Mouse (Mus musculus) heart, embryonic 11.5 days (tissue): ENCODE data around the gene Eef1akmt3. TPM values are rescaled to one million over a fixed set of nuclear protein-coding genes. Genes with fewer than 3 reads are reported as not detected.
A peak's percentile ranks its signal among the peaks of the same experiment; 100 is the strongest.

Experiments
- ATAC-seq: fragments of 200-750 bp; cut with Nextera tagmentation; replicated peaks from 2 replicates; pipeline ENCODE4 v1.8.0; 2017; ENCODE audit warnings: moderate library complexity; ENCODE audit not compliant: insufficient number of reproducible peaks, low FRiP score, low TSS enrichment
- H3K27ac ChIP-seq: fragments of 300-500 bp; sonication (generic); 2 replicates; pipeline ENCODE4 v1.5.1; 2014; ENCODE audit warnings: mild to moderate bottlenecking, low read depth, low read length
- H3K27me3 ChIP-seq: fragments of 300-500 bp; sonication (generic); 2 replicates; pipeline ENCODE4 v1.6.1; 2014; ENCODE audit warnings: mild to moderate bottlenecking, low read length, mixed read lengths; ENCODE audit not compliant: control insufficient read depth, insufficient read depth
- H3K36me3 ChIP-seq: fragments of 300-500 bp; sonication (generic); 2 replicates; pipeline ENCODE4 v1.6.1; 2014; ENCODE audit warnings: mild to moderate bottlenecking, low read length, moderate library complexity, mixed read lengths; ENCODE audit not compliant: control insufficient read depth, insufficient read depth
- H3K4me1 ChIP-seq: fragments of 300-500 bp; sonication (generic); 2 replicates; pipeline ENCODE4 v1.6.1; 2014; ENCODE audit warnings: low read length; ENCODE audit not compliant: control insufficient read depth, insufficient read depth
- H3K4me2 ChIP-seq: fragments of 300-500 bp; sonication (generic); 2 replicates; pipeline ENCODE4 v1.6.1; 2014; ENCODE audit warnings: mild to moderate bottlenecking, moderate library complexity
- H3K4me3 ChIP-seq: fragments of 300-500 bp; sonication (generic); 2 replicates; pipeline ENCODE4 v1.5.1; 2014; ENCODE audit warnings: low read depth, low read length
- H3K9ac ChIP-seq: fragments of 300-500 bp; sonication (generic); 2 replicates; pipeline ENCODE4 v1.6.1; 2014; ENCODE audit warnings: mild to moderate bottlenecking, low read depth, low read length, moderate library complexity
- H3K9me3 ChIP-seq: fragments of 300-500 bp; sonication (generic); replicated peaks from 2 replicates; pipeline ENCODE4 v1.6.1; 2016; ENCODE audit warnings: low read length; ENCODE audit not compliant: control insufficient read depth
- WGBS: fragments of 180-500 bp; shearing (Covaris S2); extraction: QIAGEN DNeasy Blood & Tissue Kit; methylation state at CpG from one replicate; pipeline ENCODE4 v1.1.7; 2014; ENCODE audit not compliant: insufficient replicate concordance; 5-methylcytosine and 5-hydroxymethylcytosine counted together
- polyA plus RNA-seq: library from polyadenylated mRNA; unstranded; fragments of >200 nt; fragmentation: Nextera tagmentation; extraction: Ambion mirVana; gene quantifications from 2 replicates; pipeline ENCODE4 v1.2.1, GENCODE M21; 2014

The Eef1akmt3 gene
- polyA plus RNA-seq, 1 experiment from 2014 or later, result 0.31 TPM

DNA sequence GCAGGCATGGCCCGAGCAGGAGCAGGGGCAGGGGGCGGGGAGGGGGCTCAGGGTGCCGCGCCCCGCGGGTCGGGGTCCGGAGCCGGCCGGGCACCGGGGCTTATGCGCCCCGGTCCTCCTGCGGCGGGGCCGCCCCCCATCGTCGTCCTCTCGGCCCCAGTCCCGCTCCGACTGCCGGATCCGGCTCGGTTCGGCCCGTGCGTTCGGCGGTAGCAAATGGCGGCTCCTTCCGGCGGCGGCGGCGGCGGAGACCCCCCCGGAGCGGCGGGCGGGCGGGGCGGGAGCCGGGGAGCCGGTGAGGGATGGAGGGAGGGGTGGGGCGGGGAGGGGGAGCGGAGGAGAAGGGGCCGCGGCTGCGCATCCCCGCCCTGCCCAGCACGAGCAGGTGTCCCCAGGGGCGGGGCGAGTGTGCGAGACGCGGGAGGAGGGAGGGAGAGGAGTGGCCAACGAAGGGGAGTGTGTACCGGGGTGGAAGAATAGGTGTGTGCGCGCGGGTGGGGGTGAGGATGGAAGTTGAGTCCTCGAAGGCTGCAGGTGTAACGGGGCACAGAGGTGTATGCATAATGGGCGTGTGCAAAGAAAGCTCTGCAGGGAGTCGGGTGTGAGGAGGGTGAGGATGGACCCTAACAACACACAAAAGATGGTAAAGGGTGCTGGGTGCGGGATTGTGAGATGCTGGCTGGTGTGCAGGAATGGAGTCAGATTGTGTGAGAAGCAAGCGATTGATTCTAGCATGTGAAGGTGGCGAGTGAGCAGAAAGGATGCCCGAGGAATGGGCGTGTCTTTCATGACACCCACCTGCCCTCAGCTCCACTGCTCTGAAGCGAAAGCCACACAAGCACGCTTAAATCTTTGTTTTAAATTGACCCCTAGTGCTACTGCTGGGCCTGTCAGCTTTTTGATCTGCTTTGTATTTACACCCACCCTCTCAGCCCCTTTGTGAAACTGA lies 18.9 kb upstream of the Eef1akmt3 start, which contains the start of gene March9:
TSS of gene March9 (minus strand) at position 217 of the 949 bp plus-strand sequence.
- Histone ChIP-seq H3K27me3 (peaks cover 45% of the 10 kb centered on the region), H3K4me2 (peak within 1 kb of the TSS; percentile 100), H3K9me3 (no peaks in the 10 kb centered on the region), H3K36me3 (peaks cover 4% of the 10 kb centered on the region), H3K4me3 (peak within 1 kb of the TSS; percentile 84), H3K9ac (peak within 1 kb of the TSS; percentile 72), H3K27ac (no peak within 1 kb of the TSS), H3K4me1 (peaks cover 14% of the 10 kb centered on the region)
- 2% methylated on average over 44 of the region's 72 CpGs for WGBS
- ATAC-seq, result no peak; the same call in 1 of the 2 replicates

GRCm38 (mm10) chr10:127059174-127059967 lies 18.1 kb upstream of the Eef1akmt3 start:
- Histone ChIP-seq H3K4me1 (peaks cover 6% of the 10 kb centered on the region), H3K27me3 (peaks cover 45% of the 10 kb centered on the region), H3K9me3 (no peaks in the 10 kb centered on the region), H3K27ac (no peak overlapping the region), H3K9ac (peak overlapping the region; percentile 72), H3K36me3 (no peaks in the 10 kb centered on the region), H3K4me3 (peak overlapping the region; percentile 84), H3K4me2 (peak overlapping the region; percentile 100)
- ATAC-seq, result no peak
- under 1% methylated on average over 43 of the region's 92 CpGs for WGBS

GRCm38 (mm10) chr10:127058708-127059107 lies 17.4 kb upstream of the Eef1akmt3 start:
- WGBS, result 15% methylated on average over 8 of the region's 8 CpGs

GRCm38 (mm10) chr10:127058161-127058560 lies 16.8 kb upstream of the Eef1akmt3 start:
- no peak for ATAC-seq
- H3K36me3 ChIP-seq, result no peaks in the 10 kb centered on the region
- no peak overlapping the region for H3K27ac ChIP-seq
- peaks cover 45% of the 10 kb centered on the region for H3K27me3 ChIP-seq
- peaks cover 6% of the 10 kb centered on the region for H3K4me1 ChIP-seq
- no peak overlapping the region for H3K4me3 ChIP-seq
- H3K4me2 ChIP-seq, result peak overlapping the region; percentile 100; the same call in 1 of the 2 replicates
- 2% methylated on average over 9 of the region's 9 CpGs for WGBS
- H3K9me3 ChIP-seq, result no peaks in the 10 kb centered on the region
- H3K9ac ChIP-seq, result no peak overlapping the region

More at GRCm38 (mm10) chr10:127058708-127059107, 17.4 kb upstream of the Eef1akmt3 start:
- H3K4me2 ChIP-seq, result peak overlapping the region; percentile 100
- peaks cover 45% of the 10 kb centered on the region for H3K27me3 ChIP-seq
- H3K9ac ChIP-seq, result no peak overlapping the region
- H3K36me3 ChIP-seq, result no peaks in the 10 kb centered on the region
- no peaks in the 10 kb centered on the region for H3K9me3 ChIP-seq
- peaks cover 6% of the 10 kb centered on the region for H3K4me1 ChIP-seq
- H3K4me3 ChIP-seq, result peak overlapping the region; percentile 84
- H3K27ac ChIP-seq, result no peak overlapping the region
- ATAC-seq, result no peak

DNA sequence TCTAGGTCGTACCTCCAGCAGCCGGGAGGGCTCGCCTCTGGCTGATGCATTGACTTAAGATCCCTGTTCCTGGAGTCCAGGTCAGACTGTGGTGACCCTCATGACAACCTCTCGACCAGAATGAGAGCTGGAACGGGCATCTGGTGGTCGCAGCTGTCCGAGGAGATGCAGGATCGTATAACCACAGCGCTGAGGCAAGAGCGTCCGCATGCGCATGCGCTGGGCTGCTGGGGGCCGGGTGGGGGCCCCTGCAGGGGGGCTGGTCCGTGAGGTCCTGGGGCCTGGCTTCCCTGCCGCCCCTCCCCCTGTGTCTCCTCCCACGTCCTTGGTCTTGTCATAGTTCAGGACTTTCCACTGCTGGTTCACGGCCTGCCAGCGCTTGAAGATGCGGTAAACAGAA lies 15.2 kb upstream of the Eef1akmt3 start:
- Histone ChIP-seq H3K9ac (no peak overlapping the region), H3K27me3 (peaks cover 56% of the 10 kb centered on the region), H3K4me1 (peaks cover 6% of the 10 kb centered on the region), H3K36me3 (no peaks in the 10 kb centered on the region), H3K27ac (no peak overlapping the region), H3K4me3 (no peak overlapping the region), H3K4me2 (no peak overlapping the region), H3K9me3 (no peaks in the 10 kb centered on the region)
- WGBS, result 77% methylated on average over 20 of the region's 20 CpGs
- no peak for ATAC-seq

DNA sequence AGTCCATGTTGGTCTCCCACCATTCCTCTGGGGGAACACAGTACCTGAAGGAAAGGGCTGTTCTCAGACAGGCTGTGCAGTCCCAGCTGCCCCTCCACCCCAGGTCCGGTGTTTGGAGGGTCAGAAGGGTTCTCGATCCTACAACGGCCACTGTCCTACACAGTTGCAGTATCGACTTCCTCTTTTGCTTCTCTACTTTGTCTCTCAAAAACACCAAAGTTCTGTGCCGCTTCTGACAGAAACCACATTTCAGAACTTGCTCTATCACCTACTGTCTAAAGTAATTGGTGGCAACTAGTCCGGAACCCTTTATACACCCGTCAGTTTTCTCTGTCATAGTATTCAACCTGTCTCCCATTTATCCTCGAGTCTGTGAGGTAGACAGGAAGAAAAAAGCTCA lies 14.1 kb upstream of the Eef1akmt3 start:
- 79% methylated on average over 8 of the region's 8 CpGs for WGBS
- Histone ChIP-seq H3K27me3 (peaks cover 56% of the 10 kb centered on the region), H3K36me3 (no peaks in the 10 kb centered on the region), H3K9me3 (no peaks in the 10 kb centered on the region), H3K4me3 (no peak overlapping the region), H3K4me1 (peaks cover 11% of the 10 kb centered on the region), H3K27ac (no peak overlapping the region), H3K4me2 (no peak overlapping the region), H3K9ac (no peak overlapping the region)
- no peak for ATAC-seq

GRCm38 (mm10) chr10:127054646-127055045 lies 13.3 kb upstream of the Eef1akmt3 start:
- Histone ChIP-seq H3K4me2 (no peak overlapping the region), H3K9ac (no peak overlapping the region), H3K27me3 (peaks cover 56% of the 10 kb centered on the region), H3K36me3 (no peaks in the 10 kb centered on the region), H3K9me3 (no peaks in the 10 kb centered on the region), H3K4me1 (peaks cover 14% of the 10 kb centered on the region), H3K27ac (no peak overlapping the region), H3K4me3 (no peak overlapping the region)
- WGBS, result 48% methylated on average over 4 of the region's 4 CpGs
- no peak for ATAC-seq

DNA sequence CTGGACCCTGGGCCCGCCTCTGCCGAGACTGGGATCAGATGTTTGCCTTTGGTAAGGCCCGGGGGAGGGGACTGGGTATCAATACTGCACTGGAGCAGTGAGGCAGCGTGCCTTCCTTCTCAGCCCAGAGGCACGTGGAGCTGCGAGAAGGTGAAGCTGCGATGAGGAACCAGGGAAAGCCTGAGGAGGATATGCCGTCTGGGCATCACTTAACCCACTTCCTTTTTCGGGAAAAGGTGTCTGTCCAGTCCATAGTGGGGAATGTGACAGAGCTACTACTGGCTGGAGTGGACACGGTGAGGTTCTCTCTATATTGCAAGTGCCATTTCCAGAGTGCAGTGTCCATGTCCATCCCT lies 8.8 kb upstream of the Eef1akmt3 start:
- ATAC-seq, result no peak
- Histone ChIP-seq H3K36me3 (no peaks in the 10 kb centered on the region; the same call in 1 of the 2 replicates), H3K27ac (no peak overlapping the region), H3K9ac (no peak overlapping the region), H3K4me2 (no peak overlapping the region; the same call in 1 of the 2 replicates), H3K4me3 (peak overlapping the region; percentile 10; the same call in 1 of the 2 replicates), H3K27me3 (peaks cover 58% of the 10 kb centered on the region), H3K9me3 (no peaks in the 10 kb centered on the region), H3K4me1 (peaks cover 18% of the 10 kb centered on the region)
- WGBS, result 16% methylated on average over 10 of the region's 10 CpGs
